Mouse (Mus musculus) stomach, adult 2 months (tissue): ENCODE data around the gene Xylt2. TPM values are rescaled to one million over a fixed set of nuclear protein-coding genes. Genes with fewer than 3 reads are reported as not detected.

Experiments used
- polyA plus RNA-seq: library from polyadenylated mRNA; depleted of rRNA; stranded (reverse); fragments of >200 nt; gene quantifications from 2 replicates; pipeline ENCODE4 v1.2.3, GENCODE M21; 2012; rRNA removed

Xylt2 gene
- polyA plus RNA-seq, result 15.4 and 16.1 TPM in 2 replicates

DNA sequence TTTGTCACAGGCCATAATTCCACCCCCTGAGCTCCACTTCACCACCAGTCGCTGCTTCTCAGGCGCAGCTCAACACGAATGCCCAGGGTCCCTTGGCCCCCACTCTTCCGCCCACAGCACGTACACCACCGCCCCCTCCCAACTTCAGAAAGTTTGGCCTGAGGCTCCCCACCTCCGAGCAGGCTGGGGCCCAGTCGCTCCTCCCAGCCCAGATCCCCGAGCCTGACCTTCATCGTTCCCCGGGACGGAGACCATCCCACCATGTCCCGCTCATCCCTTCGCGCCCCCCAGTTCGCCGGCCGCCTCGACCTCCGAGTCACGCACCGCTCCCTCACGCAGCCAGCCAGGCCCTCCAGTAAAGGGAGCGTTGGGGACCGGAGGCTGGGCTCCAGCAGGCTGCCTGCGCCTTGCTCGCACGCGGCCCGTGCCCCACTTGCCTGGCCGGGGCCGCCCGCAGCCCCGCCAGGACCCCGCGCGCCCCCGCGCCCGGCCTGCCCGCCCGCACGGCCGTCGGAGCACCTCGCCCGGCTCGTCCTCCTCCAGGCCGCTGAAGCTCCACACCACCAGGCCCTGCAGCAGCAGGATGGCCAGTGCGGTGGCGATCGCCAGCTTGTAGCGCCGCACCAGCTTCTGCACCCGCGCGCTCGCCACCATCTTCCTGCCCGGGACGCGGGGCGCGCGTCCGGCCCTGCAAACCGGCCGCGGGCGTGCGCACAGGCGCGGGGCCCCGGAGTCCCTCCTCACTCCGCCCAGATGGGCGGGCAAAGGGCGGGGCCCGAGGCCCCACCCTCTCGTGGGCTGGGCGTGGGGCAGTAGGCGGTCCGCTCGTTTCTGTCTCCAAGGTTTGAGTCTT lies at the start of gene Xylt2:
TSS of gene Xylt2 (minus strand) at position 762 of the 853 bp plus-strand sequence.

DNA sequence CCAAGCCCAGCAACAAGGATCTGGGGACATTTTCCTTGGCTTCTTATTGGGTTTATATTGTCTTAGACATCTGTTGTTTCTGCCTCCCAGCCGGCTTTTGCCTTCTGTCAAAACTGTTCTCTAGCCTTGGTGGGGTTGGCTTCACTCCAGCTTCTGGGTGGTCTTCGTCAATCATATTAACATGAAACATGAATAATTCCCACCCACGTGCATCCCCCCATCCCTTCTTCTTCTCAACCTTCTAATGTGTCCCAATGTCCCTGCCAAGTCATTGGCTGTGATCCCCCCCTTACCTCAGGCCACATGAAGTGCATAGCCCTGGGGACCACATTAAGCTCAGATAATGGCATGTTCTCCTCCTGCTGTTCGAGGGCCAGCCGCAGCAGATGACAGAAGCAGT lies 27.2 kb upstream of the Xylt2 start, which contains the start of gene Gm11541:
TSS of gene Gm11541 (minus strand) at position 28 of the 400 bp plus-strand sequence.

DNA sequence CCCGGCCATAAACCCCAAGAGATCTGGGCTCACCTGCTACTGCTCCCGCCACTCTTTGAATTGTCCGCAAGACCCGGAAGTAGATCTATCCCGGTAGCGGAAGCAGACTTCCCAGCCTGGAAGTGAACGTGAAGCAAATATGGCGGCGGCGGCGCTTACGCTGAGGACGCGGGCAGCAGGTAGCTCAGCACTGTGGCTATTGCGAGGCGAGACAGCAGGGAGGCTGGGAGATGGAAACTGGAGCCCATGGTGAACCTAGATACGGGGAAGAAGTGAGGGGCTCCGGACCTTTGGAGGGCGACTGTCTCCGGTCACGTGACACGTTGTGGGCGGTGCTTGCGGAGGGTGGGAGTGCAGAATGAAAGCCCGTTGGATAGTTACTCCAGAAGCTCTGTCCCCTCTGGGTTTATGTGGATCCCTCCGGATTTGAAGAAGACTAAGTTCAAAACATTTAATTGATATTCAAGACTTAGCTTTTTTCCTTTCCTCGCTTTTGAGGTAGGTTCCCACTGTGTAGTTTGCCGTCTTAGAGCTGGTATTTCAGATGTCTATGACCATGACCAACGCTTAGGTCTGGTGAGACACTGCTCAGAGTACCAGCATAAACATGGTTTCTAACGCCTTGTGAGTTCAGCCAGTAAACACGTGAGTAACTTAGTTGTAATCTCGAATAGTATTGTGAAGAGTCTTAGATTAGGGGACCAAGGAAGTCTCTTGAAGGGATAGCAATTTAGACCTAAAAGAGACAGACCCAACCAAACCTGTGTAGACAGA lies 23.5 kb downstream of the Xylt2 start, which contains the start of the genes Mrpl27 and Eme1:
TSS of gene Mrpl27 (plus strand) at position 105 of the 774 bp plus-strand sequence.
TSS of gene Eme1 (minus strand) at position 302 of the 774 bp plus-strand sequence.

DNA sequence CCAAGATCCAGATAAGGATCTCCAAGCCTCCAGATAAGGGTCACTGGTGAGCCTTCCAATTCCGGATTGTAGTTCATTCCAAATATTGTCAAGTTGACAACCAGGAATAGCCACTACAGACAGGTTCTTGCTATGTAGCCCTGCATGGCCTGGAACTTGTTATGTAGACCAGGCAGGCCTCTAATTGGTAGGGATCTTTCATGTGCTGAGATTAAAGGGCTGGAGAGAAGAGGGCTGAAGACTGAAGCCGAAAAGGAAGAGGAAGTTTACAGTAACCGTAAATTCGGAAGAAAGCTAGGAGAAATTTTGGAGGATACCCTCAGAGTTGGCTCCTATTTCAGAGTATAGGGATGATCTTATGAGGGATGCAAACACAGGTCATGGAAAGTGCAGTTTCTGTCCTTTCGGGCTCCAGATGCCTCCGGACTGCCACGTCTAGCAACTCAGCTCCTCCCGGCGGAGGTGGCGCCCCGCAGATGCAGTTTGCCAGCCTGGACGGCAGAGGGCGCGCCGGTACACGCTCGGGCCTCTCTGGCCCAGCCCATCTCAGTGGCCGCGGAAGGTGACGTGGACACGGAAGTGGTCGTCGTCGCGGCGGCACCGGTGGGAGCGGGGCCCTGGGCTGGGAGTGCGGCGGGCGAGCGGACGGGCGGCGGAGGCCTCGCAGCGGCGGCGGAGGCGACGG lies 48.0 kb downstream of the Xylt2 start, which contains the start of gene Lrrc59:
TSS of gene Lrrc59 (plus strand) at position 569 of the 685 bp plus-strand sequence.

Other genes starting within 250 kb of the Xylt2 start
- 5.4 and 8.9 TPM in 2 replicates for gene Cacna1g, start 203.3 kb downstream of the Xylt2 start, polyA plus RNA-seq
- 0.23 and 0.24 TPM in 2 replicates for gene Spata20, start 191.3 kb downstream of the Xylt2 start, polyA plus RNA-seq
- 58.6 and 121 TPM in 2 replicates for gene Epn3, start 177.5 kb downstream of the Xylt2 start, polyA plus RNA-seq
- gene Mycbpap, start 155.8 kb downstream of the Xylt2 start, polyA plus RNA-seq, result 0.82 and 1.1 TPM in 2 replicates
- gene Rsad1, start 128.3 kb downstream of the Xylt2 start, polyA plus RNA-seq, result 5.7 and 6.0 TPM in 2 replicates
- 15.3 and 21.6 TPM in 2 replicates for gene Chad, start 112.5 kb downstream of the Xylt2 start, polyA plus RNA-seq
- 9.9 and 11.3 TPM in 2 replicates for gene Acsf2, start 75.6 kb downstream of the Xylt2 start, polyA plus RNA-seq
- 31.1 and 39.8 TPM in 2 replicates for gene Lrrc59, start 47.7 kb downstream of the Xylt2 start, polyA plus RNA-seq
- gene Mrpl27, start 23.7 kb downstream of the Xylt2 start, polyA plus RNA-seq, result 7.5 and 8.3 TPM in 2 replicates
- 0.55 and 0.58 TPM in 2 replicates for gene Eme1, start 23.6 kb downstream of the Xylt2 start, polyA plus RNA-seq
- not detected in 2 replicates for gene Gm11541, start 27.0 kb upstream of the Xylt2 start, polyA plus RNA-seq
- gene Cdc34b, start 64.3 kb upstream of the Xylt2 start, polyA plus RNA-seq, result 0.08 TPM in 1 of 2 replicates, not detected in the other
- not detected in 2 replicates for gene Tmem92, start 105.2 kb upstream of the Xylt2 start, polyA plus RNA-seq